ENCODE assay signal across 17 mouse cellular contexts in genomic region chr16:11425279-11425678, GRCm38 (mm10).
A peak's percentile ranks its signal among the peaks of the same experiment; 100 is the strongest.
DNase-seq lines count a peak whose midpoint lies in the region; ATAC-seq and TF ChIP-seq lines count a peak whose summit lies in the region.
"Had no signal": no experiment of that assay in that cellular context is flagged by ENCODE, and none has a peak within 500 bp of the region (broad histone marks: within the 10 kb centered on the region; RNA-seq: fewer than 3 reads in every experiment).

No protein-coding gene starts in this region.

- no peak overlapping the region for H3K4me3 ChIP-seq in kidney, adult 2 months (ENCODE audit: insufficient read depth, low read depth, low read length)
- no peak overlapping the region for H3K4me3 ChIP-seq in lung, embryonic 14.5 days (ENCODE audit: low read depth, low read length)
- H3K4me3 ChIP-seq: heart, embryonic 13.5 days; hindbrain, embryonic 12.5 days; midbrain, embryonic 12.5 days had no signal

- WGBS in kidney, adult 2 months, result 32% methylated on average over 7 of the region's 7 CpGs
- 33% methylated on average over 7 of the region's 7 CpGs for WGBS in lung, embryonic 14.5 days

- H3K36me3 ChIP-seq in kidney, adult 2 months (ENCODE audit: control insufficient read depth, insufficient read depth, low read length), result peaks cover 6% of the 10 kb centered on the region; the same call in 1 of the 2 replicates
- H3K36me3 ChIP-seq in lung, embryonic 14.5 days (ENCODE audit: insufficient read depth), result 0 out of 2 replicates have a peak, but pooled peaks cover 2% of the 10 kb centered on the region

- DNase-seq in kidney, adult 2 months, result peak; percentile 26
- no peak for DNase-seq in kidney, postnatal 25 days
- DNase-seq in retina, postnatal 1 day, result peak; percentile 18
- DNase-seq in retina, embryonic 14.5 days (ENCODE audit: low spot score), result no peak
- peak; percentile 27 for DNase-seq in lung, embryonic 14.5 days
- DNase-seq in thymus, postnatal 4 days, result no peak
- DNase-seq in embryo, embryonic 9.5 days (ENCODE audit: extremely low spot score), result no peak
- DNase-seq: adrenal gland, postnatal 14 days; cerebellum, adult 9-11 months; gastrocnemius, postnatal 10 days; kidney, postnatal 36 days; right cerebral cortex, postnatal 25 days had no signal

- H3K9me3 ChIP-seq in lung, embryonic 14.5 days (ENCODE audit: low read depth, low read length), result no peaks in the 10 kb centered on the region
- H3K9me3 ChIP-seq: heart, embryonic 13.5 days; hindbrain, embryonic 12.5 days; midbrain, embryonic 12.5 days had no signal

- no peak for TF ChIP-seq CTCF in kidney, adult 2 months (conservative IDR thresholded peaks at IDR 0.05; ENCODE audit: insufficient read depth, insufficient read length, low read depth, low read length)
- no peak for TF ChIP-seq CTCF in lung, embryonic 14.5 days (IDR thresholded peaks at IDR 0.05; ENCODE audit: low read depth)

- peak; percentile 8; the same call in 1 of the 2 replicates for ATAC-seq in lung, embryonic 14.5 days (ENCODE audit: insufficient read depth)

- no peak overlapping the region for H3K9ac ChIP-seq in lung, embryonic 14.5 days
- H3K9ac ChIP-seq: heart, embryonic 13.5 days; hindbrain, embryonic 12.5 days; midbrain, embryonic 12.5 days had no signal

- no peak overlapping the region for H3K4me2 ChIP-seq in lung, embryonic 14.5 days
- H3K4me2 ChIP-seq: heart, embryonic 13.5 days; hindbrain, embryonic 12.5 days; liver, embryonic 11.5 days; midbrain, embryonic 12.5 days had no signal

- TF ChIP-seq POLR2A in kidney, adult 2 months (IDR thresholded peaks at IDR 0.05; ENCODE audit: low read depth, low read length), result no peak

- no peak overlapping the region for H3K27ac ChIP-seq in kidney, adult 2 months (ENCODE audit: insufficient read depth, low read depth, low read length)
- no peak overlapping the region for H3K27ac ChIP-seq in lung, embryonic 14.5 days (ENCODE audit: low read depth)
- H3K27ac ChIP-seq: hindbrain, embryonic 12.5 days; macrophage; midbrain, embryonic 12.5 days had no signal

- no peaks in the 10 kb centered on the region for H3K27me3 ChIP-seq in kidney, adult 2 months (replicated peaks; ENCODE audit: control insufficient read depth, insufficient read depth, low read length)
- no peaks in the 10 kb centered on the region for H3K27me3 ChIP-seq in lung, embryonic 14.5 days (ENCODE audit: insufficient read depth, low read length)
- H3K27me3 ChIP-seq: heart, embryonic 13.5 days; hindbrain, embryonic 12.5 days; midbrain, embryonic 12.5 days had no signal

- H3K4me1 ChIP-seq in kidney, adult 2 months (ENCODE audit: control insufficient read depth, insufficient read depth, low read length), result peaks cover 5% of the 10 kb centered on the region; the same call in 1 of the 2 replicates
- H3K4me1 ChIP-seq in lung, embryonic 14.5 days (ENCODE audit: insufficient read depth), result no peaks in the 10 kb centered on the region
- H3K4me1 ChIP-seq: hindbrain, embryonic 12.5 days; midbrain, embryonic 12.5 days had no signal

Comparison
In these comparisons a context has a peak if more than half of its experiments do, and no peak if none do; other contexts are left out.
1. DNase-seq: peak in kidney, adult 2 months (single experiment), retina, postnatal 1 day (single experiment) and lung, embryonic 14.5 days (single experiment); none in kidney, postnatal 25 days (0 of 2), retina, embryonic 14.5 days (single experiment), thymus, postnatal 4 days (single experiment) and embryo, embryonic 9.5 days (single experiment).